Mouse (Mus musculus) bone marrow macrophage, adult 2 months (primary cell): Measurements from ENCODE around the gene Hes7.

Experiments
- CTCF ChIP-seq: IDR thresholded peaks from 2 replicates; pipeline ENCODE4 v1.5.1; 2012; ENCODE audit warnings: low read depth, mild to moderate bottlenecking, low read length, moderate library complexity
- POLR2A ChIP-seq: IDR thresholded peaks from 2 replicates; pipeline ENCODE4 v1.6.1; 2012; ENCODE audit warnings: mild to moderate bottlenecking, low read depth, low read length, borderline replicate concordance

DNA sequence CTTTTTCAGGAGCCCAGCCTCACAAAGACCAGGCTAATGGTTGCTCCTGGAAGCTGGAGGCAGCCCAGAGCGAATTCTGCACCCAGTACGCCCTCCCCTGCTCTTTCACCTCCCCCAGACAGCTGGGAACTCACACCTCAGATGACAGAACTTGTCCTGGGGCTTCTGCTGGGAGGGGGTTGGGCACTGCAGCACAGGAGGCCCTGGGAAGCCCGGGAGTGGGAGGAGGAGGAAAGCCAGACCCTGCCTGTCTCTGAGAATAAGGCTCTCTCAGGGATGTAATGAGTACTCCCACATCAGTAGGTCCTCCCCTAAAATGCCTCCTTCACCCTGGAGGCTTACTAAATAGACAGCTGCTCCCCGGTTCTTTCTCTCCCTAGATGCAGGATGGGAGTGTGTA, 33.1 kb upstream of the Hes7 start:
- TF ChIP-seq POLR2A: no peak
- no peak for TF ChIP-seq CTCF
